Mouse (Mus musculus) regulatory T cell (primary cell): ENCODE measurements around the gene Ube2cbp.

ENCODE experiments used
- in situ Hi-C: fragments of 300-600 bp; cut with MboI, MseI; formaldehyde crosslinking; loops from one replicate; pipeline ENCODE4 v1.15.1; 2025; ENCODE audit warnings: high pct_unique_total_duplicates

The Ube2cbp gene

DNA sequence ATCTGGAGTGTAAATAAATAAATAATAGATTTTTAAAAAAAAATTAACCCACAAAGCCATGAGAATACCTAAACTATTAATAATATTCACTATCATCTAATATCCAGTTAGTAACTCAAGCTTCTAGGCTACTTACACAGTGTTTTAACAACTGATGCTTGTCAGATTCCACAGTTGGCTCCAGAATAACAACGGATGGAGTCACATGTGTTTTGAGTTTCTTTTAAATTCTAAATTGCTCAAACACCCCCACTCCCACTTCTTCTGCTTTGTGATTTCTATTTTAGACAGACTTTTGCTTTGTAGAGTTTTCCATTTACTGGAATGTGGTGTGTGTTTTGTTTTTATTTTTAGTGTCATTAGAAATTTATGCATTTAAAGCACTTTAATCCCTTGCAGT is 140.0 kb downstream of the Ube2cbp start:
- in situ Hi-C loops: no loop called here

DNA sequence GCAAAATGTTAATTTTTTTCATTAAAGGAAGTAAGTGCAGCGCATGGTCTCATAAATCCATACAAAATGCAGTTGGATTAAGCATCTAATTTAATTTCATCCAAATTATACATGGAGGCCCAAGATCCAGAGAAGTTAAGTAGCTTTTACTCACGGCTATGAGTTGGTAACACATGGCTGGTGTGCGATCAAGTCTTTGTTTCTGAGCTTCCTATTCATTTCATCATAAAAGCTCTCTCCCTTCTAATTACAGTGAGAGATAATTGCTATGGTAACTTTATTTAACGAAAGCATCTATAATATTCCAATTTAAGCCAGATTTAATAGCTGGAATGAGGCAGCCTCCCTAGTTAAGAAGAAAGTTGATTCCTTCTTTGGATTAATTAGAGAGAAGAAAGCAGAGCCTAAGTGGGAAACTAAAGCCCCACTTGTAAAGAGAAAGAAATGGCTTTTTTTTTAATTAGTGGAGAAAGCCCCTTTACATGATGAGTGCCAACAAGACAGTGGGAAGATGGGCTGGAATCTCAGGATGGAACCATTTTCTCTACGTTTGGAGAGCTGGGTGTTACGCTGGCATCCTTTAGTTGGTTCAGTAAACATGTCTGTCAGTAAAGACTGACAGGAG is 145.1 kb downstream of the Ube2cbp start:
- in situ Hi-C loops: no loop called here

DNA sequence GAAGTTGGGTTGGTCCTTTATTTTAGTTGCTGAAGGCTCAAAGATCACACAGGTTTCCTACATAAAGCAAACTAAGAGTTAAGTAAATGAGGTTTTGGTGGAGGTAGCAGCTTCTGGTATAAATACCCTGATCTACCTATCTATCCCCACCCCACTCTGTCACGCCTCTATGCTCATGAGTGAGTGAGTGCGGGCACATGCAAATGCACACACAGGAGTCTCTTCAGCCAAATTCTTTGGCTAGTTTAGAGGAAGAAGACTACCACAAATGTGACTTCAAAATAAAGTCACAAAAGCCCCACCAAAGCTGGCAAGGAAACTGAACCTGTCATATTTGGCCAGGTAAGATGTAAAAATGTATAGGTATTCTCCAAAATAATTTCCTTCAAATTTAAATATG is 149.1 kb downstream of the Ube2cbp start:
- in situ Hi-C loops: no loop called here

DNA sequence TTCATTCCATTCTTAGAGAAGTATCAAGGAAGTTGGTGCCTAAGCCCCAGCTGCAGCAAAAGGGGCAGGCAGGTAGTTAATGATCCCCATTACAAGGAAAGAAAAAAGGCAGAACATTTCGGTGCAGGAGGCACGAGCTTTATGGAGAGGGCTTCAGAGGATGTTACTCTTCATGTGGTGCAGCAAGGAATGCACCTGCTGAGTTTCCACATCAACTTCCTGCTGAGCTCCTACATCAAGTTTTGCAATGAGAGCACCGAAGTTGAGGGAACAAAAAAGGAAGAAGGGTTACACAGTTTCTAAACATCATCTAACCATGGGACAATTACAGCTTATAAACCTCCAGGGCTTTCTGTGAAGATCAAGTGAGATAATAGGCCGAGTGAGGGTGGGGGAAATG is 156.1 kb downstream of the Ube2cbp start:
- in situ Hi-C loops: no loop called here

DNA sequence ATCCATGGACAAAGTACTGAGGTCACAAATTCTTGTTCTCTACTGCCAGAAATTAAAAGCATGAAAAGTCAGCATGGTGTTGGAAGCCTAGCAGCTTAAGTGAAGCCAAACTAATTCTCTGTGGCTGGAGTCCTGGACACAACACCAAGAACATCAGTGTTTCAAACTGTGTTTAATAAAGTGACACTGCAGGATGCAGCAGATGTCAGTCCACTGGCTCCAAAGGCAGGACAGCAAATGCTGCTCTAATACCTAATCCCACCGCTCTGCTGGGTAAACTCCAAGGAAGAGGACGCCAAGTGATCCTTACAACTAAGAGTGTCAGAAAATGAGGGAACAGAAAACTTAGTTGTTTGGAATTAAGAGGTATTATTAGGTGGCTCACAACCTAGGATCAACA is 158.2 kb downstream of the Ube2cbp start:
- in situ Hi-C loops: no loop called here

DNA sequence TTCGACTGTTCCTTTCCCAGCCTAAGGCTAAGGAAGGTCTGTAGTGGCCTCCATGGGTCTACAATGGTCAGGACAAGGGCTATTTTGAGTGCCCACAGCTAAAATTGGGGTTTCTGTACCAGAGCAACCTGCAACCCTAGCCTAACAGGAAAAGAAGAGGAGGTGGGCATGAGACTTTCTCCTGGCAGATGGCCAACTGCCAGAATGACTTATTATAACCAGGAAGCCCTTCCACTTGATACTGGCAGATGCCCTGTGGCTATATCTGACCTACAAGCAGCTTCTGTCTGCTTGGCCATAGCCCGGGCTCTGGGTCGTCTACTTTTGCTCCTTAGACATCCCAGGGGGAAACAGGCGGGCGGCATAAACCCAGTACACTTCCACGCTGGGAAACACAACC is 163.3 kb downstream of the Ube2cbp start:
- in situ Hi-C loops: no loop called here

DNA sequence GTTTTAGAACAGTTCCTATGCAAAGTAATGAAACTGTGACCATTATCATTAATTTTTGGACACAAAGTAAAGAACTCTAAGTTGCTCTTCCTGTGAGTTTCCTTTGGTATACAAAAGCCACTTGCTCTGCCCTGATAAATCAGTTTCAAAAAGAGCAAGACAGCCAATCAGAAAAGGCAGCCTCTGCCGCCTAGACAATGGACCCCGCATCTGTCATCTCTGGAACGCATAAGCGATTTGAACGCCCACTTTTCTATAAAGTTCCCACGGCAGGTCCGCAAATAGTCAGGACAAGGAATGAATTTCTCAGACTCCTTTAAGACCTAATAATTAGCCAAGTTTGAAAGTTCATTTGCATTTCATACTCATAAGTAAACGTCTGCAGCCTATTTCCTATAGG is 166.2 kb downstream of the Ube2cbp start:
- in situ Hi-C loops: no loop called here

DNA sequence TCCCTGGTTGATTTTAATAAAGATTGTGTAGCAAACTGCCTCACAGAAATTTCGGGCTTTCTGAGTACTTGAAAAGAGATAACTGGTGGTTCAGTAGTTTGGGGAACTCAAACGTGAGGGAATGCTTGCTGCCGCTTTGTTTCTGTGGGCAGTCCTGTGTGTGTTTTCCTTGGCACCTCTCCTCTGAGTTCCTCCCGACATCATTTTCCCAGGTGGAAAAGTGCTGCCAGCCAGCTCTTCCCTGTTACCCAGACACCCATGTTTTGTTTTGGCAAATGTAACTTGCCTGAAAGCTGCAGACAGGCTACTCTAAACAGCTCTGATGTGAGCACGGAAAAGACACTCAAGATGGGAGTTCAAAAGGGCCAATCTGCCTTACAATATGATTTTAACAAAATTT is 166.6 kb downstream of the Ube2cbp start:
- in situ Hi-C loops: no loop called here

DNA sequence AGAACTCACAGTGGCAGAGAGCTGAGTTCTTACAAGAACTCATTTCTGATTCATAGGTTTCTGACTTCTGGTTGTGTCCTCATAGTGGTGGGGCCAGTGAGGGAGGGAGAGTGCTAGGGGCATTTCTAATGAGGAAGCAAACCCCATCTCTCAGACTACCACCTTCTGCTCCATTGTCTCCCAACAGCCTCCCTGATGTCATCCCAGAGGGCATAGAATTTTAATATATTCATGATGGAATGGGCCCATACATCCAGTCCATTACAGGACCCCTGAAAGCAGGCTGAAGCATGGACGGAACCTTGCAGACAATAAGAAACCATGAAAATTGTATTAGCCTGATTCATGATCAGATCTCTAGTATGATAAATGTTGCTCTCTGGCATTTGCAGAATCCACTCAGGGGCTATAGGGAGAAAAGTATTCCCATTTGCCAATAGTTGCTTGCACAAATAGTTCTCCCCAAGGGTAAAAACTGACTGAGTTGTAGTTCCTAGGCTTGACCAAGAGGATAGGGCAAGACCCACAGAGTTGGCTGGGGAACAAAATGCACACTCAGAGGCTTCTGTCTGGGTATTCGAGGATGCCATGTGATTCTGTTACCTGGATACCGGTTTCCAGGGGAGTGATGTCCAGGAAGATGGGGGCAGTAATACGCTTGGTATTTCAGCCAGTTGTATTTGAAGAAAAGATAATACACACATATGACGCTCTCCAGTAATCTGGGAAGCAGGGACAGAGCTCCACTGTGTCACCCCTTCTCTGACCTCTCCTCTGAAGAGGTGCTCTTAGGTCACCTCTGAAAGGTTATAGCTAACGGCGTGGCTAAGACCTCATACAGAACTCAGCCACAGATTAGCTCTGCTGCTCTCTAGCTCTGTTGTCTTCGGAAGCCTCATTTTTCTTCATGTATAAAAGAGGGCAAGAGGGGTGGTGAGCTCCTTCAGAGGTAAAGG is 167.8 kb downstream of the Ube2cbp start:
- in situ Hi-C loops: no loop called here

DNA sequence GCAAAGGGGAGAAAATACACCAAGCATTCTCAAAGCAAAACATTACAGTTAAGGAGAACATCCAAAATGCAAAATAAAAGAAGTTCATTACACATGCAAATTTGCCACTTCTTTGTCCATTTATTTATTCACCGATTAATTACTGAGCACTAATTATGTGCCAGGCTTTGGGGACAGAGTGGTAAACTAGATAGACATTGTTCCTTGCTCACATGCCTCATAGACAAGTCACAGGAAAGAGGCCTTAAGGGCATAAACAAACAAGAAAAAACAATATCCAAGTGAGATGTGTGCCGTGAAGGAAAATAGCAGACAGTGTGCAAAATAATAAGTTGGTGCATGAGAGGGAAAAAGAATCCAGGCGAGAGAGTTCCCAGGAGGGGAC is 177.2 kb downstream of the Ube2cbp start:
- in situ Hi-C loops: no loop called here

DNA sequence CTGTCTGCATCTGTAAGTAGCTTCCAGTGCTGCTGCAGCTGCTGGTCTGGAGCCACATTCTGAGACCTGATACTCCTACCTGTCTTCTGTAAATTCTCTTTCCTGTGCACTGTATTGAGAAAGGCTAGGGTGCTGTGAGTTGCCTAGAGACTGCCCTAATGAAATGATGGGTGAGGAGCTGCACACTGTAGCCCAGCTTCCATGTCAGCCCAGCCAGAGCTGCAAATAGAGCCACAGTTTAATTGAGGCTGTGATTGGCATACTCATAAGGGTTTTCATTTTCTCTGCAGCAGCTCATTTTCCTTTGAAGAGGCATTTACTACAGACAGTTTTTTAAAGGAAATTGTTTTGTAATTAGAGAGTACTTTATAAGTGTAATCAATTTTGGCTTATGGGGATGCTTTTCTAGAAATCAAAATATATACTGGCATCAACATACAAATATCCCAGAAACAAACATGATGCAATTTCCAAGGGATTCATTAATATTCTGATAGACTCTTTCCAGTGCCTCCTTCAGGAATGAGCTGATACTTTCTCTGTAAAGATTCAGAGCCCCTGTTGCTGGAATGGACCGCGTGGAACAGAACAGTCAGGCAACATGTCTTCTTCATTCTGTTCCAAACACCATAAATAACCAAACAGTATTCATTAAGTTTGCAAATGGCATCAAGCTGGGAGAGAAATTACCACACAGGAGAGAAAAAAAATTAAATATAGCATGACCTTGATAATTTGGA is 177.8 kb downstream of the Ube2cbp start:
- in situ Hi-C loops: no loop called here

DNA sequence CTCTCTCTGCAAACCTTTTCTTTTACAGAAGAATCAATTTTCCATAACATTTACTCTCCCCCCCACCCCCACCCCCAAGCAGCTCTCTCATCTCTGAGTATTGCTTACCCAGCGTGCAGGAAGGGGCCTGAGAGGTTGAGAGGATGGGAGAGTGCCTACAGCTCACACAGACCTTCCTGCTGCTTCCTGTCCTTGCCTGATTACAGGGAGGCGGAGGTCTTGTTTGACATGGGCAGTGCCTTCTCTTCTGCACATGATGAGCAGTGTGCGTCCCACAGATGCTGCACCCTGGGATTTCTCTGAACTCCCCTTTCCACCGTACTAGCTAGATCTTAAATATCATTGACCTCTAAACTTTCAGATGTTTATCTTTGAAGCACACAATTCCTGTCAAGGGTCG is 182.2 kb downstream of the Ube2cbp start:
- in situ Hi-C loops: no loop called here

DNA sequence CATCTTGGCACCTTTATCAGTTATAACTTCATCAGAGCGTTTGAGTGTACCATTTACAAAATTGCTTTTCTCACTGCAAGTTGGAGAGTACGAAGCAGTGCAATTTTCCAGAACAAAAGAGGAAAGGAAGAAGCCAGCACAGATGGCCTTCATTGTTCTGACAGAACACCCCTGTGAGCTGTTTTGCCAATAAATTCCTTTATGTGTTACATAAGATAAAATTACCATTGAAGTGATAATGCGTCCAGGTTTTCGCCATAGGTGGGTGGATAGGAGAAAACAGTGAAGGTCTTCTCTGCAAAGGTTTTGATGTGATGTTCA is 183.6 kb downstream of the Ube2cbp start:
- in situ Hi-C loops: no loop called here

DNA sequence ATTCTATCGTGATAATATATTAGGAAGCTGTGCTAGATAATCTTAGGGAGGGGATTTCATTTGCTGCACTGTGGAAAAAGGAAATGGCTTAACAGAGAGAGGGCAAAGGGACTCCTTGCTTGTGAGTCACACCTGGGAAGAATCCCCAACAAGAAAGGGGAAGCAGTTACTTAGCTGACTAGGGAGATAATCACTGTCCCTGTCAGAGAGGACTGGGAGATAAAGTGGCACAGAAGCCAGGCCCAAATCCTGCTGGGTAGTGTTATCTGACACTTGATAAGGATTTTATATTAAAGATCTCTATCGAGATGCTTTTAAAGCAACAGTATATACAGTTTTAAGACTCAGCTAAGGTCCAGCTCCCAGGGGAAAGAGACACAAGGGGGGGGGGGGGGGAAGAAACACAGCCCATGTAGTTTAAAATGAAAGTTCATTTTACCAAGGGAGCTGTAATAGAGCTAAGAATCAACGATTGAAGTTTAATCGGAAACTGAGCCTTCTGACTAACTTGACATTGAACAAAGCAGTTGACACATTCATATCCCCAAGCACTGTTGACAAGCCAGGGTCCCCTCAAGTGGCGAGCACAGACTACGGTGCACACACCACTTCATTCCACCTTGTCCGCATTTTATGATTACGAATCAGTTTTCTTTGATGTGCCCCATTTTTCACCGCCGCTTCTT is 184.1 kb downstream of the Ube2cbp start:
- in situ Hi-C loops: no loop called here

DNA sequence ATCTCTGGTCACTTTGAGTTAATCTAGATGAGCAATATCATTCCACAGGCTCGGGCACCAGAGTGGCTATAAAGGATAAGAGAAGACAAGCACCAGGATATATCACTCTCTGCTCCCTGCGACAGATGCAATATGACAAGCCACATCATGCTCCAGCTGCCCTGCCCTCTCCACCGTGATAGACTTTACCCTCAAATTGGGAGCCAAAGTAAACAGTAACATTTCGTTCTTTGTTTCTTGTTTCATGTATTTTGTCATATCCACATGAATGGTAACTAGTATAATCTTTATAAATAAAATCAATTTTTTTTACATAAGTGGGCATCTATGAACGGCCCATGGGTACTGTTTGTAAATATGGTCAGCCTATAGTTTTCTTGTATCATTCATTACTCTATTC is 195.2 kb downstream of the Ube2cbp start:
- in situ Hi-C loops: no loop called here

DNA sequence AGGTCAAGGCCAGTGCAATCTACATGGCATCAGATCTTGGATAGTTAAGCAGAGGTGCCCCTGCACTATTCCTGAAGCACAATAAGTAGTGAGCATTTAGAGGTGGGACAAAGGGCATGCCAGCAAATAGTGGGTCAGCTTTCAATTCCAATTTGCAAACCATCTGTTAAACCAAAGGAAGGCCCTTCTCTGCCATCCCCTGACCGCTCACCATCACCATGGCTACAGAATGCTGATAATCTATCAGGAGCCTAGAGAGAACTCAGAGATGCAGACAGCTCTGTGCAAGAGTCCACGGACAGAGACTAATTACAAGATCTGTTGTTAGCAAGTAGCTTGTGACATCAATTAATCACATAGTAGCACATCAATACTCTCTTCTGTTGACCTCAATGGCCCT is 198.1 kb downstream of the Ube2cbp start:
- in situ Hi-C loops: no loop called here
